Mouse (Mus musculus) gastrocnemius, adult 8-10 months (tissue): Measurements from ENCODE around the gene Adcyap1r1. TPM values are rescaled to one million over a fixed set of nuclear protein-coding genes. Genes with fewer than 3 reads are reported as not detected.

Source experiments
- DNase-seq, 2 experiments: peaks; one replicate each; pipeline ENCODE4 v3.0.0; 2022; ENCODE audit warnings: low spot score in 2 of 2
- total RNA-seq, 4 experiments: library from RNA; stranded (reverse); gene quantifications; 2 replicates each; pipeline ENCODE4 v1.2.4; 2022

Adcyap1r1 gene
- 1 to 10 TPM in 2 of 4 experiments, under 1 TPM in 2; 0.53 to 1.3 (median 0.90) TPM for total RNA-seq

DNA sequence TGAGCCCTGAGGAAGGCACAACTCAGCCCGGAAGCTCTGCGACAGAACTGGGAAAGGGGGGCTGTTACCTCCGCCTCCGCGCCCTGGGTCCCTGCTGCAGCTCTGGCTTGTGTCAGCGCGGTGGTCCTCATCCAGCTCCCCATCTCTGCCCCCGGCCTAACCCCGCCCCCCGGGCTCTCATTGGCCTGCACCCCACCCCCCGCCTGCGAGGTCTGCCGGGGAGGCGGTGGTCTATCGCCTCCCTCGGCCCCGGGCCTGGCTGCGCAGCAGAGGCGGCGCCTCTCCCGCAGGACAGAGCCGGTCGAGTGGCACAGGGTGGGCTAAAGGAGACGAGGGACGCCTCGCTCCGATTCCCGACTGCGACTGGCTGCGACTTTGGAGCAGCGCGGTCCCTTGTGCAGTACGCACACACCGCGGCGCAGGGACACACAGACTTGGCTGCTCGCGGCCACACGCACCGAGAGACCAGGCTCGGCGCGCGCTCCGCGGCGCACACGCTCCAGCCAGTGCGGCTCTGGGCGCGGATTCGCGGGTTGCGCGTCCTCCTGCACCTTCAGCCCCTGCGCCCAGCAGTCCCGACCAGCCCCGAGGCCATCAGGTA lies at the start of gene Adcyap1r1:
Gene Adcyap1r1, plus strand, starts transcription at position 208 of the 601 bp plus-strand sequence.
- DNase-seq: no peak

GRCm38 (mm10) chr6:55402041-55402776 lies 49.6 kb upstream of the Adcyap1r1 start:
- no peak for DNase-seq

DNA sequence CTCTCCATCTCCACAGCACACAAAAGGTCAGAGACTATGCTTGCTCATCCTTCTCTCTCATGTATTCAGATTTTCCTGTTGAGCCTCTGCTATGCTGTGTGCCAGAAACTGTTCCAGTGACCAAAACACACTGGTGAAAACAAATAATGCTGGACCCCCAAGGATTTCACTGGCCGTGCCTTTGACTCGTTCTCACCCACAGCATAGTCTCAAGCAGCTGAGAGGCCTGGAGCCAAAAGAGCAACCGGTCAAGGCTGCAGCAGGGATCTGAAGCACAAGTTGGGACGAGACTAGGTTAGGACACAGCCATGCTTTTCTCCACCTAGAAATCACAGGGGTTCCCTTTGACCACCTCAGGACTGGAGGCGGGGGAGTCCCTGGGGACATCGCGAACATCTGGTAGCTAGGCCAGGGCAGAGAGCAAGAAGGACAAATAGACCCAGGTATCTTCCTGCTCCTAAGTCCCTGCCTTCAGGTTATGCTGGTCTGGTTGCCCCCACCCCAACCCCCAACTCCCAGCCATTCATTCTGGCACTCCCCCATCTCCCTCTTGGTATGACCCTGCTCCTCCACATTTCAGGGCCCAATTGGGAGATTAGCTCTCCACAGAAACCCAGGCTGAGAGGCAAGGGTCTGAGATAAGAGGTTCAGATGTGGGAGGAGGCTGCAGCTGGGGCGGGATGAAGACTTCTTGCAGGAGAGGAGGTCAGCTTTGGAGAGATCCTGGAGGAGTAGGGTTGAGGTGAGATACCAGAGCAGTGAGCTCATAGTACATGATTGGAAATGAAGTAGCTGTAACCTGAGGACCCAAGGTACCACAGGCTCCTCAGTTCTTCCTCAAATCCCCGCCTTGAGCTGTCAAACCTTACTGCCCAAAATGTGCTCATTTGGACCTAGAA lies 48.1 kb upstream of the Adcyap1r1 start:
- no peak for DNase-seq

GRCm38 (mm10) chr6:55404421-55404990 lies 47.3 kb upstream of the Adcyap1r1 start:
- no peak for DNase-seq

GRCm38 (mm10) chr6:55407345-55407744 lies 44.4 kb upstream of the Adcyap1r1 start:
- DNase-seq: no peak

DNA sequence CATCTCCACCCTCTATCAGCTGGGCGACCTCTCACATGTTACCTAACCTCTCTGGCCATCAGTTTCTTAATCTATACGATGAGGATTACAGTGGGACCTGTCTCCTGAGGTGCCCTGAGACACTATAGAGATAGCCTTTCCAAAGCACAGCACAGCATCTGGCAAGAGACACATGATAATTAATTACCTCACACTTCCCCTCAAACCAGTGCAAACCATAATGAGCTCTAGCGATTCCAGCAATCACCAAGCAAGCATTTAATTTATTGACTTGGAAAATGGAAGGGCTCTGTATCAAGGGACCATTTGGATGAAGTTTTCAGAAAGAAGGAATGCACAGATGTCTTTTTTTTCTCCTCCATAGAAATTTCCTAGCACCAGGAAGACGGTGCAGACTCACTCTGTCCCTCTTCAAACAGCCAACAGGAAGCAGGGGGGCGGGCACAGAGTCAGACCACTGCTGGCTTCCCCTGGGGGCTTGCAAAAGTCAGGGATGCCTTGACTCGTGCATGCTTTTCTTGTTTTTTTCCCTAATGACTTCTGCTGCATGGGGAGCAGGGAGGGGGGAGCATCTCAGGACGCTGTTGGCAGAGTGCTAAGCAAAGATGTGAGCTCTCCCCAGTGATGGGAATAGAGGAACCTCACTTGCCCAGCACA lies 41.5 kb upstream of the Adcyap1r1 start:
- DNase-seq: peak in 1 of 2 experiments; percentile 38

DNA sequence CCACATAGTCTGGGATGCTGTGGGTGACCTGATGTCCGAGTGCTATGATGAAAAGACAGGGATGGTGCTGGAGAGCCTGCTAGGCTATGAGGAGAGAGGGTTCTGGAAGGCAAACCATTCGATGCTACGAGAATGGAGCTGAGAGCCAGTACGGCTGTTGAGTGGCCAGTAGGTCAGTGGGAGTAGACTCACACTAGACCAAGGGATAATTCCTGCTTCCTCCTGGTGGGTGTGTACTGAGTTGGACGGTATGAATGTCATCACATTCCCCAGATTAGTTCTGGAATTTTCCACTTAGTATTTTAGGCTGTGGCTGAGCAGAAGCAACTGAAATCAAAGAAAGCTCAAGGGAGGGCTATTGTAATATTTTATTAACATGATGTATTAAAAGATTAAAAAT lies 40.8 kb upstream of the Adcyap1r1 start:
- no peak for DNase-seq

GRCm38 (mm10) chr6:55416202-55416601 lies 35.6 kb upstream of the Adcyap1r1 start:
- no peak for DNase-seq

GRCm38 (mm10) chr6:55418746-55419410 lies 32.9 kb upstream of the Adcyap1r1 start:
- no peak for DNase-seq

DNA sequence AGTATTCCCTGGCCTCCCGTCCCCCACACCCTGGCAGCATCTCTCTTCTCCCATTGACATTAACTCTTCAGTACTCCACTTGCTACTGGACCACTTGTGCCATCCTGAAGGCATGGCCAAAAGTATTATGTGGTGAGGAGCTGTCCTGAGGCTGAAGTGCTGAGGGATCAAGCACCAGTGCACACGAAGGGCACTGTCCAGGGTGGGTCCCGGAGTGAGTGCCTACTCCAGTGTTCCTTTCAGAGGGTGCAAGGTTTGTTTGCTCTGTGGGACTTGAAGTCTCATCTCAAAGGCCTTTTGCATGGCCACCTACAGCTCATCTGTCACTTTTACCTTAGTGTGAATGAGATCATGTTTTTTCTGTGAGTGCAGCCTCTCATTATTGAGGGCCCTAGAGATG lies 31.4 kb upstream of the Adcyap1r1 start:
- DNase-seq: no peak

GRCm38 (mm10) chr6:55420869-55421361 lies 30.9 kb upstream of the Adcyap1r1 start:
- DNase-seq: no peak

- DNase-seq: no peak
Measured at GRCm38 (mm10) chr6:55432121-55432520, 19.7 kb upstream of the Adcyap1r1 start.

DNA sequence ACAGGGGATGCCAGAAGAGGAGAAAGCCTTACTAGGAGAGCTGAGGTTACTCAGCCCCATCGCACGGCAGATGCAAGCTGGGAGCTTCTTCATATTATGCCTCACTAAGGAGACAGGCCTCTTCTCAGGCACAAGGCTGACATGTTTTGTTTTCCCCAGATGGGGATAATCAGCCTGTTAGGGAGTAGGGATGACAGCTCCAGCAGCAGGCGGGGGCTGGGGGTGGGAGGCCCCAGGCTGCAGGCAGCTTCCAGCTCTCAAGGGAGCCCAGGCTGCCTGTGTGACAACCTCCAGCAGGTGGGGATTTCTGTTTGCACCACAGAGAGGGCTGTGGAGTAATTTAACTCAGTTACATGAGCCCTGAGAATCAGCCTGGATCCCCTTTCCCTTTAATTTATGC lies 17.4 kb upstream of the Adcyap1r1 start:
- no peak for DNase-seq

GRCm38 (mm10) chr6:55435266-55436159 lies 16.3 kb upstream of the Adcyap1r1 start:
- no peak for DNase-seq

- no peak for DNase-seq
Measured at GRCm38 (mm10) chr6:55437919-55438318, 13.9 kb upstream of the Adcyap1r1 start.

DNA sequence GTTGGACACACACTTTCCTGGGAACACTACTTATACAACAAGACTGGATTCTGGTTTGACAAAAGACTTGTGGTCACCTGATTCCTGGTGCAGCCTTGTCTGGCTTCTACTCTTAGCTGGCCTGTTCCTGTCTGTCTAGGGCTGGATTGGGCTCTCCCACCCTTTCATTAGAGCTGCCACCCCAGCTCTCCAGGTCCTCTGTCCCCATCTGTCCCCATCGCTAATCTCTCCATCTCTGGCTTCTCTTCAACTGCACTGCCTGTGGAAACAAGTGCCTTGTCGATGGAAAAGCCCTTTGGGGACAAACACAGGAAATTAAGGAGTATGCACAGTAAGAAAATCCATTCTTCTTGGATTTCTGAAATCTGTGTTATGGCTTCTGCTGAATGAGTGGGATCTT lies 12.9 kb upstream of the Adcyap1r1 start:
- DNase-seq: no peak

DNA sequence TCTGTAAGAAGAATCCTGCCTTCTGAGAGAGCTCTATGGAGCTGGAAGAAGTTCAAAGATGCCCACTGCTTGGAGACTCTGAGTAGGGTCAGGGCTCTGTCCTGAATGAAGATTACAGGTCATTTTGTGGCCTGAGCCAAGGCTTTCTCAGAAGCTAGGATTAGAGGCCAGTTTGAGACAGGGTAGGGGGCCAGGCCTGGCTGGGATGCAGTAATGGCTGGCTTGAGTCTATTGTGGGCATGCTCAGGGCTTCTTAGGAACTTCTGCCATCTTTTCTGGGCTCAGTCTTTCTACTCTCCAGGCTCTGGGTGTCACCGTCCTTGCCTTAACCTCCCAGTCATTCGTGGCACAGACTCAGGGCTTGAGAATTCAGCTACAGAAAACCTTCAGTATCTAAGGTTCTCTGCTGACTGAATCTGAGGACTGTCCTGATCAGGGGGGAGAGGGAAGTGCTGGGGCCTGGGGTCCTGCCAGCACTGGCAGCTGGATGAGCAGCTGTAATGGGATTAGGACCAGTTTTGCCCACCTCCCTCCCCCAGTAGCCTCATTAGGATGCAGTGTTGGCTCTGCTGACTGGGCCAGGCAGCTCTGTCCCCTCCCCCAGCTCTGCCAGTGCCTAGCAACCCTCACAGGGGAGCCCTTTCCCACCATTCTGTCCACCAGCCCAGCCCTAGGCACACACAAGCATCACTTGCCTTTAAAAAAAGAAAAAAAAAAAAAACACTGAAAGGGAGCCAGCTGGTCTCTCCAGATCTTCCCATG lies 7.7 kb upstream of the Adcyap1r1 start:
- DNase-seq: no peak

DNA sequence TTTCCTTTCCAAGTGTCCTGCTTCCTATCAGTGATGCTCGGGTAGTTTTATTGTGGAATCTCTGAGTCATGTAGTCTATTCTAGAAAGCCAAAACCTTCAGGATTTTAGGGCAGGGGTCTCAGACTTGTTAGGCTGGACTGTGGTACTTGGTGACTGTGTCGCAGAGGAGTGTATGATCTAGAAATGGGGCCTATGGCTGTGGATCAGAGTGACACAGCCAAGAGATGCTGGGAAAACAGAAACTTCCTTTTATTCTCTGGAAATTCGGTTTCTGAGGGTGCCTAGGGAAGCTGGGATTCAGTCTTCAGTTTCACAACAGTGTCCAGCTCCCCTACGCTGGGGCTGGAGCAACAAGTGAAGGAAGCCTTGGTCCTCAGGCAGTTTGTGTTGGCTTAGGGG lies 7.1 kb upstream of the Adcyap1r1 start:
- no peak for DNase-seq

GRCm38 (mm10) chr6:55448199-55448598 lies 3.6 kb upstream of the Adcyap1r1 start:
- DNase-seq: no peak
